Mouse (Mus musculus) gastrocnemius, postnatal 14 days (tissue): ENCODE measurements at regions not wholly inside any gene's neighbourhood (a gene's known extent, or its start where the extent isn't known, plus 50 kb on each side); places are given as distances from the start of the nearest gene placed in this dataset.

Experiments used
- DNase-seq: peaks from one replicate; pipeline ENCODE4 v3.0.0; 2021; ENCODE audit warnings: mixed read lengths
- intact Hi-C: fragments of 180-260 bp; cut with DNase I; formaldehyde crosslinking; loops from one replicate; pipeline ENCODE4 v1.15.1; 2025; ENCODE audit warnings: low total_unique reads

DNA sequence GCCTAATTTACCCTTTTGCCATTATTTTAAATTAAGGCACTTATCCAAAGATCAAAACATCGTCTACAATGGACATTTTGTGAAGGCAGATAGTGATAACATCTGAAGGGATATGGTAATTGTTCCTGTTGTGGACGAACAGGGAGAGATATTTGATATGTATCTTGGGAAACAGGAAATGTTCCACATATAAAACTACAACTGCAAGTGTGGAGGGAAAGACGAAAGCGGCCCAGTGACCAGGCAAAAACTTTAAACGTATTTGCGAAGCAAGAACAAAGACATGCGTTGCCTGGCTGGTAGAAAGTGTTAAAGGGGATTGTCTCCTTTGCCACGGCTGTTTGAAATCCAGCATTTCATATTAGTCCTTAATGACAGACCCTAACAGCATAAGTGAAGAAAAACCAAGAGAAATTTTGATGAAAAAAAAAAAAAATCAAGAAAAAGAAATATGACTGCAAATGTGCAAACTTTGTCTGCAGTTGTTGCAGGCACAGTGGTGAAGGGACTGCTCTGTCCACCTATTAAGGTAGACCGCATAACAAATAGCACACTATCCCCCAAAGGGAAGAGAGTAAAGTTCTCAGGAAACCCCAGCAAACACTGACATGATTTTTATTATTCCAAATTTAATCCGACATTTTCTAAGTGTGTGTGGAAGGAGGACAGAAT lies 431.2 kb upstream of the Ccnh start:
- intact Hi-C loops, result no loop called here
- DNase-seq, result no peak

GRCm38 (mm10) chr13:84758568-84758900 lies 430.7 kb upstream of the Ccnh start:
- DNase-seq, result peak; percentile 32
- intact Hi-C loops, result no loop called here

DNA sequence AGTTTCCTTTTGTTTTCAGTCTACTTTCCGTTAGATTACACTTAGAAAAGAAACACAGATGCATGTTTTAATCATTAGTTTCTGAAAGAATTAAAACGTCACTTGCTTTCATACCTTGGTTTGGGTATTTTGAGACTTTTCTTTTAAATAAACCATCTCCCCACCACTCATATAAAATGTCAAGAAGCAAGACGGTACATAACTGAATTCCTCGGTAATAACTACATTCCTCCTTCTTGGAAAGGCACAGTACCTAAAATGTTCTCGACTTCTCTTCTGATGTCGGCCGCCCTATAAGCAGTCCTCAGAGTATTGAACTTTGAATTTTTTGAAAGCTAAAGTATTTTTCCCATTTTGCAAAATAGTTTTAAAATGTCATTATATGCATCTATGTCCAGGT lies 430.1 kb upstream of the Ccnh start:
- DNase-seq, result no peak
- intact Hi-C loops, result no loop called here

DNA sequence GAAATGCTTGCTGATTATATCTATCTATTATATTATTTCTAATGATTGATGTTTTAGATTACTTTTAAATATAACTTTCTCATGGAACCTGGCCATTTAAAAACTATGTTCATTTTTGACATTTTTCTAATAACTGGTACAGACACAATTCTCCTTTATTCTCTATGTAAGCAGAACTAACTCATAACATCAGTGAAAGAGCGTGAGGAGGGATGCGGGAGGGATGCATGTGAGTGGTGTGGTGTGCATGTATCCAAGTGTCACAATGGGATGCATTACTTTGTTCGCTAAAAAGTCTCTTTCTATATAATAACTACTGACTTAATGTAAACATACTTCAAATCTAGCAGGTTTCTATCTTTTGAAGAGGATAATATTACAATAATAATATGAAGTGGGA lies 428.7 kb upstream of the Ccnh start:
- intact Hi-C loops, result no loop called here
- DNase-seq, result no peak

GRCm38 (mm10) chr13:84760978-84761377 lies 428.2 kb upstream of the Ccnh start:
- intact Hi-C loops, result no loop called here
- DNase-seq, result no peak

DNA sequence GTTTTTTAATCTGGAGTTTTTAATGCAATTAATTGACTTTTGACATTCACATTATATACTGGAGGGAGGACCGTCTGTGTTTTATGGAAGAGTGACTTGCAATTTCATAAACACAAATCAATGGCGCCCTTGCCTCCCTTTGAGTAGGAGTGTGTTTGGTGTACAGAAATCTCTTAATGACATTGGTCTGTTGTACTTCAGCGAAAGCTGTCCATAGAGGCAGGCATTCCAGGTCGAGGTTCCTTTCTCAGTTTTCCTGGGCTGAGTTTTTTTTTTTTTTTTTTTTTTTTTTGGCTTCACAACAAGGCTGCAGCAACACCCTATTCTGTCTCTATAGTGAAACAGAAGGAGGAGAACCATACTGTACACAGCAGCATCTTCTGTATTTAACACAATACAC lies 427.4 kb upstream of the Ccnh start:
- DNase-seq, result no peak
- intact Hi-C loops, result no loop called here

DNA sequence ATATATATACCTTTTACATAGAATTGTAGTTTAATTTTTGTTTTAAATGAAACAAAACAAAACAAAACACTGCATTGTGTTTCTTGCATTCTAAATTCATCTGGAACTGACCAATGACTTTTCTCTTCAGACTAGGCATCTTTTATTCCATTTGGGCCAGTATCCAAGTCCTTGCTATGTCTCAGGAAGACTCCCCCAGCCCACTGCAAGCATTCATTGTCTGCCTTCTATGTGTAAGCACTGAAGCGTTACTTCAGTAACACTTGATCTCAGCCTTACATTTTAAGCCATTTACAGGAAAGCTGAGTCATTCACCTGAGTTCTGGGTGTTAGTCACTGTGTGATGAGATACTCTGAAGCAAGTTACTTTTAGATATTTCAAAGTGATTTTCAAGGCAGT lies 425.3 kb upstream of the Ccnh start:
- intact Hi-C loops, result no loop called here
- DNase-seq, result no peak

DNA sequence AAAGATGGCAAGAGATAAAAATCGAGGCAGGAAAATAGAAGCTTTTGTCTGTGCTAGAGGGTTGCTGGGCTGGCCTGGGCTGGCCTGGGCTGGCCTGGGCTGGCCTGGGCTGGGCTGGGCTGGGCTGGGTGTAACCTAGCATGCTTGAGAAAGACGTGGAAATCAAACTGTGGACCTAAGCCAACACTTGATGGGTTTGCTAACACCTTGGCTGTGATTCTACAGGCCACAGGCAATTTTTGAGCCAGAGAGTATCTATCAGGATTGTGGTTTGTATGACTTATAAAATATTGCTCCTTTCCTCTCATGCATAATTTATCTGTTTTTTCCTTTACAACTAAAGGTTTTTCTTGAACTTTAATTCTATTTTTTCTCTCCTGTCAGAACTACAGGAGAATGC lies 417.3 kb upstream of the Ccnh start:
- no peak for DNase-seq
- intact Hi-C loops, result no loop called here

DNA sequence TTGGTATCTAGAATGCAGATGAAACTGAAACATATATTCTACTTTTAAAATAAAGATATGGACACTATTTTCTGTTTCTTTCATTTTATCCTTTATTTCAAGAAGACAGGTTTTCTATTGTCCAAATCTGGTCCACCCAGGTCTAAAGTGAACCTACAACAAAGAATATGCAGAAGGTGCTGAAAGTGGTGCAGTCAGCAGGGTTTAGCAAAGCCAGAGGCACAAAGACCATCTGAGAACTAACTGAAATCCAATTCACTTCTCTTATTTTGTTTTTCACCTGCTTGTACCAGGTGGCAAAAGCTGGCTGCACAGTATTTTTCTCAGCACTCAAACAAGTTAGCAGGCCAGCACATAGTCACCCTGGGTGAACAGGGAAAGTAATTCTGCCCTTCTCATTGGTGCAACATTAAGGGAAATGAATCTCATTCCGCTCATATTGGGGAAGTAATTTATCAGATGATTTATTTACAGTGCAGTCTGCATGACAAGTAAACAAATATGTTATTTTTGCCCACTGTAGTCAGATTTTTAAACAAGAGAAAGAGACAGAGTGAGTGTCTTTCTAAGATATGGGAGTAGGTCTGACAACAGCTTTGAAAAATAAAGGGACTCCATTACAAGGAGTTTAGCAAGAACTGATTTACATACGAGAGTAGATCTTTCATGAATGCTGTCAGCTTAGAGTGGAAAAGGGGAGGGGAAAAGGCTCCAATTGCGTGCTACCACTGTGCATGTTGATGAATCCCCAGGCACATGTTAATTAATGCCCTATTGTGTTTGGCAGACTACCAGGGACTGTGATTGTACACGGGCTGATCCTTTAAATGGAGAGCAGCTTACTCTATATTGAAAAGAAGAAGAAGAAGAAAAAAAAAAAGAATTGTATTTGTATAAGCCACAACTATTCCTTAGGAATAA lies 405.9 kb upstream of the Ccnh start:
- no peak for DNase-seq
- intact Hi-C loops, result no loop called here

- intact Hi-C loops, result no loop called here
- DNase-seq, result no peak
These were observed 384.8 kb upstream of the Ccnh start for GRCm38 (mm10) chr13:84804241-84804980.

DNA sequence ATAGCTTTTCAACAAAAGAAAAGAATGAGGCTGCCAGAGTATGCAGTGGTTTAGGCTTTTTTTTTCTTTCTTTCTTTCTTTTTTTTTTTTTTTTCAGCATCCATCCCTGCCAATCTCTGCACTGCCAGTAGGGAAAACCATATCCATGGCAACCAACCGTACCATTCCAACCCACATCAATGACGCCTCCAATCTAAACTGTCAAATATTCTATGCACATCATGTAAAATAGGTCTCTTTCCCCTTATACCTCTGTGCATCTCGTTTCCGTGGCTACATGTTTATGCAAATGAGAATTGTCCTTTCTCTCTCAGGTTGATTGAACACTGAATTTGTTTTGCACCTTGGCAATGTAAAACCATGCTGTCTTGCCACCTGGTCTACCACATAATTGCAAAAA lies 384.0 kb upstream of the Ccnh start:
- DNase-seq, result no peak
- intact Hi-C loops, result no loop called here

GRCm38 (mm10) chr13:84809605-84810004 lies 379.6 kb upstream of the Ccnh start:
- intact Hi-C loops, result no loop called here
- no peak for DNase-seq
